Mouse (Mus musculus) heart, postnatal 0 days (tissue): ENCODE results near the gene Slc17a2. TPM values are rescaled to one million over a fixed set of nuclear protein-coding genes. Genes with fewer than 3 reads are reported as not detected.
A peak's percentile ranks its signal among the peaks of the same experiment; 100 is the strongest.

Experiments used
- ATAC-seq: fragments of 200-750 bp; cut with Nextera tagmentation; 2 replicates; pipeline ENCODE4 v1.8.0; 2017; ENCODE audit warnings: low read depth, moderate number of reproducible peaks, moderate library complexity; ENCODE audit not compliant: insufficient read depth
- DNase-seq: peaks from one replicate; pipeline ENCODE4 v3.0.0-alpha.2; 2016; ENCODE audit warnings: low spot score
- H3K27ac ChIP-seq: fragments of 300-500 bp; sonication (generic); 2 replicates; pipeline ENCODE4 v1.5.1; 2014; ENCODE audit warnings: low read depth, mild to moderate bottlenecking
- H3K27me3 ChIP-seq: fragments of 300-500 bp; sonication (generic); 2 replicates; pipeline ENCODE4 v1.6.1; 2014; ENCODE audit warnings: low read length, mixed read lengths; ENCODE audit not compliant: control insufficient read depth, insufficient read depth
- H3K36me3 ChIP-seq: fragments of 300-500 bp; sonication (generic); replicated peaks from 2 replicates; pipeline ENCODE4 v1.6.1; 2014; ENCODE audit warnings: low read length, mixed read lengths; ENCODE audit not compliant: control insufficient read depth, insufficient read depth
- H3K4me1 ChIP-seq: fragments of 300-500 bp; sonication (generic); 2 replicates; pipeline ENCODE4 v1.6.1; 2014; ENCODE audit warnings: antibody characterized with exemption; ENCODE audit not compliant: control insufficient read depth, insufficient read depth
- H3K4me2 ChIP-seq: fragments of 300-500 bp; sonication (generic); 2 replicates; pipeline ENCODE4 v1.6.1; 2014; ENCODE audit warnings: low read depth, mild to moderate bottlenecking, low read length, moderate library complexity
- H3K4me3 ChIP-seq: fragments of 300-500 bp; sonication (generic); 2 replicates; pipeline ENCODE4 v1.5.1; 2014; ENCODE audit warnings: low read depth, low read length
- H3K9ac ChIP-seq: fragments of 300-500 bp; sonication (generic); replicated peaks from 2 replicates; pipeline ENCODE4 v1.6.1; 2014; ENCODE audit warnings: low read depth, low read length, mixed read lengths
- H3K9me3 ChIP-seq: fragments of 300-500 bp; sonication (generic); replicated peaks from 2 replicates; pipeline ENCODE4 v1.6.1; 2016; ENCODE audit warnings: low read length; ENCODE audit not compliant: control insufficient read depth
- CTCF ChIP-seq: IDR thresholded peaks from 2 replicates; pipeline ENCODE4 v1.5.1; 2016; ENCODE audit warnings: antibody characterized with exemption, control low read depth, low read depth
- EP300 ChIP-seq: IDR thresholded peaks from 2 replicates; pipeline ENCODE4 v1.6.1; 2016; ENCODE audit warnings: antibody characterized with exemption, low read depth
- WGBS: fragments of 180-500 bp; shearing (Covaris S2); extraction: QIAGEN DNeasy Blood & Tissue Kit; methylation state at CpG from one replicate; pipeline ENCODE4 v1.1.7; 2014; 5-methylcytosine and 5-hydroxymethylcytosine counted together
- polyA plus RNA-seq: library from polyadenylated mRNA; unstranded; fragments of >200 nt; fragmentation: Nextera tagmentation; extraction: Ambion mirVana; gene quantifications from 2 replicates; pipeline ENCODE4 v1.2.1, GENCODE M21; 2015
- total RNA-seq: library from RNA; depleted of rRNA; stranded (reverse); fragments of >200 nt; gene quantifications from 2 replicates; pipeline ENCODE4 v1.2.3, GENCODE M21; 2014; ENCODE audit warnings: low replicate concordance

Gene Slc17a2
- total and polyA plus RNA-seq, 2 experiments from 2014 or later: not detected

GRCm38 (mm10) chr13:23772561-23773313 is 34.1 kb upstream of the Slc17a2 start:
- H3K36me3 ChIP-seq: no peaks in the 10 kb centered on the region
- no peaks in the 10 kb centered on the region for H3K9me3 ChIP-seq
- H3K4me1 ChIP-seq: no peaks in the 10 kb centered on the region
- H3K4me2 ChIP-seq: peak overlapping the region; percentile 43
- peak overlapping the region; percentile 6; the same call in 1 of the 2 replicates for H3K4me3 ChIP-seq
- H3K9ac ChIP-seq: no peak overlapping the region
- no peak overlapping the region for H3K27ac ChIP-seq
- TF ChIP-seq CTCF (no peak), EP300 (no peak)
- WGBS: 17% methylated on average over 21 of the region's 21 CpGs
- H3K27me3 ChIP-seq: no peaks in the 10 kb centered on the region
- DNase-seq (no peak), ATAC-seq (peak; percentile 92)

- no peak overlapping the region for H3K27ac ChIP-seq
- TF ChIP-seq CTCF: no peak
- no peak for TF ChIP-seq EP300
- H3K9me3 ChIP-seq: no peaks in the 10 kb centered on the region
- H3K36me3 ChIP-seq: no peaks in the 10 kb centered on the region
- no peaks in the 10 kb centered on the region for H3K27me3 ChIP-seq
- no peak for ATAC-seq
- no peak for DNase-seq
- H3K4me1 ChIP-seq: no peaks in the 10 kb centered on the region
- no peak overlapping the region for H3K4me3 ChIP-seq
- no peak overlapping the region for H3K9ac ChIP-seq
- WGBS: 86% methylated on average over 7 of the region's 7 CpGs
- H3K4me2 ChIP-seq: no peak overlapping the region
These were observed 28.5 kb upstream of the Slc17a2 start for GRCm38 (mm10) chr13:23778339-23778738.

- H3K27ac ChIP-seq: no peak overlapping the region
- DNase-seq: no peak
- H3K36me3 ChIP-seq: no peaks in the 10 kb centered on the region
- H3K9ac ChIP-seq: no peak overlapping the region
- no peaks in the 10 kb centered on the region for H3K9me3 ChIP-seq
- WGBS: 54% methylated on average over 4 of the region's 4 CpGs
- no peaks in the 10 kb centered on the region for H3K4me1 ChIP-seq
- H3K4me3 ChIP-seq: no peak overlapping the region
- no peak for TF ChIP-seq EP300
- no peak for TF ChIP-seq CTCF
- no peaks in the 10 kb centered on the region for H3K27me3 ChIP-seq
- no peak for ATAC-seq
- no peak overlapping the region for H3K4me2 ChIP-seq
These were observed 27.8 kb upstream of the Slc17a2 start for GRCm38 (mm10) chr13:23779025-23779424.

- WGBS: 40% methylated on average over 2 of the region's 2 CpGs
- no peak overlapping the region for H3K27ac ChIP-seq
- ATAC-seq: no peak
These were observed 14.3 kb upstream of the Slc17a2 start for GRCm38 (mm10) chr13:23792520-23792919.

GRCm38 (mm10) chr13:23799405-23799804 is 7.4 kb upstream of the Slc17a2 start:
- Histone ChIP-seq H3K9me3 (no peaks in the 10 kb centered on the region), H3K36me3 (no peaks in the 10 kb centered on the region), H3K4me2 (no peak overlapping the region), H3K27me3 (no peaks in the 10 kb centered on the region), H3K9ac (no peak overlapping the region), H3K27ac (no peak overlapping the region), H3K4me3 (no peak overlapping the region), H3K4me1 (no peaks in the 10 kb centered on the region)
- ATAC-seq: no peak
- 71% methylated on average over 5 of the region's 5 CpGs for WGBS
- DNase-seq: no peak
- no peak for TF ChIP-seq EP300
- no peak for TF ChIP-seq CTCF

More at GRCm38 (mm10) chr13:23792520-23792919, 14.3 kb upstream of the Slc17a2 start:
- no peaks in the 10 kb centered on the region for H3K36me3 ChIP-seq
- TF ChIP-seq EP300 (no peak), CTCF (peak; percentile 88)
- no peak overlapping the region for H3K9ac ChIP-seq
- H3K9me3 ChIP-seq: no peaks in the 10 kb centered on the region
- H3K4me3 ChIP-seq: no peak overlapping the region
- H3K4me1 ChIP-seq: no peaks in the 10 kb centered on the region
- DNase-seq: peak; percentile 63
- no peak overlapping the region for H3K4me2 ChIP-seq
- no peaks in the 10 kb centered on the region for H3K27me3 ChIP-seq

- Histone ChIP-seq H3K27me3 (no peaks in the 10 kb centered on the region), H3K36me3 (no peaks in the 10 kb centered on the region), H3K9me3 (no peaks in the 10 kb centered on the region), H3K4me1 (no peaks in the 10 kb centered on the region), H3K9ac (no peak overlapping the region), H3K4me2 (no peak overlapping the region), H3K4me3 (no peak overlapping the region), H3K27ac (no peak overlapping the region)
- DNase-seq (no peak), ATAC-seq (no peak)
- TF ChIP-seq CTCF: no peak
- TF ChIP-seq EP300: no peak
- 76% methylated on average over 2 of the region's 2 CpGs for WGBS
These were observed 2.3 kb upstream of the Slc17a2 start for GRCm38 (mm10) chr13:23804532-23804931.
